Mouse (Mus musculus) limb, embryonic 11.5 days (tissue): ENCODE measurements around the gene Tuba3a. TPM values are rescaled to one million over a fixed set of nuclear protein-coding genes. Genes with fewer than 3 reads are reported as not detected.

ENCODE experiments used
- ATAC-seq: fragments of 200-750 bp; cut with Nextera tagmentation; 2 replicates; pipeline ENCODE4 v1.8.0; 2017; ENCODE audit warnings: low read depth; ENCODE audit not compliant: insufficient number of reproducible peaks, low FRiP score, low TSS enrichment
- DNase-seq: peaks from one replicate; pipeline ENCODE4 v3.0.0-alpha.2; 2015; ENCODE audit warnings: low spot score
- H3K27ac ChIP-seq: fragments of 300-500 bp; sonication (generic); replicated peaks from 2 replicates; pipeline ENCODE4 v1.5.1; 2014; ENCODE audit warnings: low read depth, mild to moderate bottlenecking, low read length
- H3K27me3 ChIP-seq: fragments of 300-500 bp; sonication (generic); 2 replicates; pipeline ENCODE4 v1.6.1; 2014; ENCODE audit warnings: mild to moderate bottlenecking, low read length, mixed read lengths; ENCODE audit not compliant: control insufficient read depth, insufficient read depth
- H3K36me3 ChIP-seq: fragments of 300-500 bp; sonication (generic); 2 replicates; pipeline ENCODE4 v1.6.1; 2014; ENCODE audit warnings: mild to moderate bottlenecking, low read length, moderate library complexity, mixed read lengths; ENCODE audit not compliant: control insufficient read depth, insufficient read depth
- H3K4me1 ChIP-seq: fragments of 300-500 bp; sonication (generic); 2 replicates; pipeline ENCODE4 v1.6.1; 2014; ENCODE audit warnings: low read length, mixed read lengths; ENCODE audit not compliant: control insufficient read depth, insufficient read depth
- H3K4me2 ChIP-seq: fragments of 300-500 bp; sonication (generic); 2 replicates; pipeline ENCODE4 v1.6.1; 2014; ENCODE audit warnings: low read depth, mild to moderate bottlenecking, moderate library complexity; ENCODE audit not compliant: severe bottlenecking
- H3K4me3 ChIP-seq: fragments of 300-500 bp; sonication (generic); 2 replicates; pipeline ENCODE4 v1.5.1; 2014; ENCODE audit warnings: low read depth, low read length
- H3K9ac ChIP-seq: fragments of 300-500 bp; sonication (generic); 2 replicates; pipeline ENCODE4 v1.6.1; 2014; ENCODE audit warnings: mild to moderate bottlenecking, low read length
- H3K9me3 ChIP-seq: fragments of 300-500 bp; sonication (generic); 2 replicates; pipeline ENCODE4 v1.6.1; 2016; ENCODE audit warnings: low read length; ENCODE audit not compliant: control insufficient read depth
- WGBS: fragments of 180-500 bp; shearing (Covaris S2); extraction: QIAGEN DNeasy Blood & Tissue Kit; methylation state at CpG from one replicate; pipeline ENCODE4 v1.1.7; 2014; 5-methylcytosine and 5-hydroxymethylcytosine counted together
- polyA plus RNA-seq: library from polyadenylated mRNA; unstranded; fragments of >200 nt; fragmentation: Nextera tagmentation; extraction: Ambion mirVana; gene quantifications from 2 replicates; pipeline ENCODE4 v1.2.1, GENCODE M21; 2014

The Tuba3a gene
- polyA plus RNA-seq, 1 experiment from 2014 or later = 0.35 TPM

DNA sequence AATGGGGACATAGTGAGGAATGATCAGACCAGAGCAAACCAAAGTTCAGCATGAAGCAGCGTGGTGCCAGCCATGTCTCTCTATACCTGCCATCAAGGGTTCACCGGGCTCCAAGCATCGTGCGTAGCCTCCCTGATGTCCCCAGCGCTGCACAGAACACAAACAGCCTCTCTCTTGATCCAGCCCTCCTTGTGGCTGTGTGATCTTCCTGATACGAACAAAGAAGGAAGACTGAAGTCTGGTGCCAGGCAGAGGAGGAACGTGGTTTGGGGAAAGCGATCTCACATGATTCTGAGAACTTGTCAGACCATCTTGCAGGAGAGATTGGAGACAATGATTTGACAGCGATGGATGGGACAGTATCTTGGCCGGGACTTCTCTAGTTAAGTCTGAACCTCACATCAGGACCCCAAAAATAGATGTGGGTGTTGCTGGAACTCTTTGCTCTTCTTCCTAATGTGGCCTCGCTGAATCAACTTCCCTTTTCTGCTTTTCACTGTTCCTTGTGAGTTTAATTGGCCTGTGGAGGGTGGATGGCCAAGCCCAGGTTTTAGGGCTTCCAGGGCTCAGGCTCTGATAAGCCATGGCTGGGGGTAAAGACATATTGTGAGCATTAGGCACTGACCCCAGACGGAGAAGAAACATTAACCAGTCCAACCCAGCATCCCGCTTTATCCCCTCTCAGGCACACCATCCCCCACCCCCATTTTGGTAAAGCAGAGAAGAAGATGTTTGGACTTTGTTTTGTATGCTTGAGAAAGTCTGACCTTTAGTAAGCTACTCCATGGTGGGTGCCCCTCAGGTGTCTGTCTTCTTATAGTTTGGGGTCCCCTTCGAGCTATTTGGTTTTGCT lies 31.8 kb downstream of the Tuba3a start:
- H3K4me1 ChIP-seq = no peaks in the 10 kb centered on the region
- DNase-seq = no peak
- ATAC-seq = no peak
- H3K27ac ChIP-seq = no peak overlapping the region
- no peak overlapping the region for H3K4me3 ChIP-seq
- no peaks in the 10 kb centered on the region for H3K9me3 ChIP-seq
- no peak overlapping the region for H3K9ac ChIP-seq
- H3K27me3 ChIP-seq = no peaks in the 10 kb centered on the region
- no peak overlapping the region for H3K4me2 ChIP-seq
- H3K36me3 ChIP-seq = no peaks in the 10 kb centered on the region
- WGBS = 81% methylated on average over 14 of the region's 14 CpGs

DNA sequence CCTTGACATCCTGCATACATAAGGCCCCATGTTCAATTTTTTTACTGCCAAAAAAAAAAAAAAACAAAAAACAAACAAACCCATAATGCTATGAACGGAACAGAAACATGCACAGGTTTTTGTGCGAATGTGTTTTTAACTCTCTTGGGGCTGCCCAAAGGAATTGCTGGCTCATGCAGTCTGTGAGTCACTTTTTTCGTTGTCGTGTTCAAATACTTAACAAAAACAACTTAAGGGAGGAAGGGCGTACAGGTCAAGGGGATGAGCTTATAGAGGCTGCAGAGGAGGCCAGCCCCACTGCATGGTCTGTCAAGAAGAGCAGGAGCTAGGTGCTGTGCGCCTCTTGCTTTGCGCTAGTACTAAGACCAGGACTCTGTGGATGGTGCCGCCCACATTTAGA lies 33.1 kb downstream of the Tuba3a start:
- 91% methylated on average over 8 of the region's 8 CpGs for WGBS
- no peak overlapping the region for H3K4me3 ChIP-seq

DNA sequence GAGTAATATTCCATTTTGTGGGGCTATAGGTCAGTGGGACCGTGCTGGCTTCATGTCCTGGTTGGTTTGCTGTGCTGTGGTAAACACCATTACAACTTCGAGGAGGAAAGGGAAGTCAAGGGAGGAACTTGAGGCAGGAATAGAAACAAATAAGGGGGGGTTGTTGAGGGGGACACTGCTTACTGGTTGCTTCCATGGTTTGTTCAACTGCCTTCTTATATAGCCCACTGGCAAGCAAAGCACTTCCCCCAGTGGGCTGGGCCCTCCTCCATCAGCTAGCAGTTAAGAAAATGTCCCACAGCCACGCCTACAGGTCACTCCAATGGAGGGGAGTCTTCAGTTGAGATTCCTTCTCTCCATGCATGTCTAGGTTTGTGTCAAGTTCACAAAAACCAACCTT lies 33.6 kb downstream of the Tuba3a start:
- ATAC-seq (no peak), DNase-seq (no peak)
- Histone ChIP-seq H3K27ac (no peak overlapping the region), H3K27me3 (no peaks in the 10 kb centered on the region), H3K9ac (no peak overlapping the region), H3K4me3 (no peak overlapping the region), H3K4me2 (no peak overlapping the region), H3K9me3 (no peaks in the 10 kb centered on the region), H3K36me3 (no peaks in the 10 kb centered on the region), H3K4me1 (no peaks in the 10 kb centered on the region)
- WGBS = 87% methylated on average over 3 of the region's 3 CpGs

More for the DNA sequence above, 33.1 kb downstream of the Tuba3a start:
- no peak for ATAC-seq
- H3K9me3 ChIP-seq = no peaks in the 10 kb centered on the region
- H3K36me3 ChIP-seq = no peaks in the 10 kb centered on the region
- H3K4me1 ChIP-seq = no peaks in the 10 kb centered on the region
- H3K9ac ChIP-seq = no peak overlapping the region
- no peaks in the 10 kb centered on the region for H3K27me3 ChIP-seq
- H3K27ac ChIP-seq = no peak overlapping the region
- DNase-seq = no peak
- H3K4me2 ChIP-seq = no peak overlapping the region

DNA sequence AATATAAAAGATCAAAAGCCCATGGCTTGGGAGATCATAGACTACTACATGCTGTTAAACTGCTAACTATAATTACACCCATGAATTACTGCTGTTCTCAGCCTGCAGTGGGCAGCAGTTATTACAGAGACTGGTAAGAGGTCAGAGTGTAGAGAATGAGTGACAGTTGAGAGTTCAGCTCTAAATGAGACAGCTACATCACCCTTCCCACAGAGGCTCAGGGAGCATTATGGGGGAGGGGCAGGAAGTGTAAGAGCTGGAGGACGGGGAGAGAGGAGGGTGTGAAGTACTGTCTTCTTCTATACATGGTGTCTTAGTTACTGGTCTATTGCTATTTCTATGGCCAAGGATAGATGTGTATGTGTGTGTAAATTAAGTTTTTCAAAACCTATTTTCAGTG lies 41.3 kb downstream of the Tuba3a start:
- no peaks in the 10 kb centered on the region for H3K27me3 ChIP-seq
- H3K9ac ChIP-seq = no peak overlapping the region
- H3K9me3 ChIP-seq = no peaks in the 10 kb centered on the region
- 18% methylated on average over 1 of the region's 1 CpGs for WGBS
- no peaks in the 10 kb centered on the region for H3K36me3 ChIP-seq
- no peaks in the 10 kb centered on the region for H3K4me1 ChIP-seq
- DNase-seq (no peak), ATAC-seq (no peak)
- no peak overlapping the region for H3K27ac ChIP-seq
- H3K4me3 ChIP-seq = no peak overlapping the region
- no peak overlapping the region for H3K4me2 ChIP-seq

DNA sequence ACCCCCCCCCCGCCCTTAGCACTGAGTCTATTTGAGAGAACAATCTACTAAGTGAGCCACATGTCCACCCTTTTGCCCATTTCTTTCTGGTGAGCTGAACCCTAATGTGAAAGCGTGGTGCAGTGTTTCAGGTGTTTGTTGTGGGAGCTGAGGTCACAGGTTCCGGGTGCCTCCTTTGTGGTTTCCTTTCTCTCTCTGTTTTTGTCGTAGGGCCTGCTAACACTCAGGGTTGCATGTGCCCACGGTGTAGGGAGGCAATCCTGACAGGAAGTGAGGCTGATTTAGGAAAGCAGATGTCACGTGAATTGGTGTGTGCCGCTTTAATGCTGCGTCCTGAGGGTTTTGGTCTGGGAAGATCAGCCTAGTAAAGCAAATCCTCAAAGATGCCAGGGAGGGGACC lies 44.3 kb downstream of the Tuba3a start:
- no peaks in the 10 kb centered on the region for H3K4me1 ChIP-seq
- WGBS = 79% methylated on average over 8 of the region's 8 CpGs
- no peak overlapping the region for H3K9ac ChIP-seq
- H3K27ac ChIP-seq = no peak overlapping the region
- no peaks in the 10 kb centered on the region for H3K9me3 ChIP-seq
- ATAC-seq = no peak
- no peaks in the 10 kb centered on the region for H3K36me3 ChIP-seq
- no peak for DNase-seq
- no peak overlapping the region for H3K4me3 ChIP-seq
- no peak overlapping the region for H3K4me2 ChIP-seq
- no peaks in the 10 kb centered on the region for H3K27me3 ChIP-seq

DNA sequence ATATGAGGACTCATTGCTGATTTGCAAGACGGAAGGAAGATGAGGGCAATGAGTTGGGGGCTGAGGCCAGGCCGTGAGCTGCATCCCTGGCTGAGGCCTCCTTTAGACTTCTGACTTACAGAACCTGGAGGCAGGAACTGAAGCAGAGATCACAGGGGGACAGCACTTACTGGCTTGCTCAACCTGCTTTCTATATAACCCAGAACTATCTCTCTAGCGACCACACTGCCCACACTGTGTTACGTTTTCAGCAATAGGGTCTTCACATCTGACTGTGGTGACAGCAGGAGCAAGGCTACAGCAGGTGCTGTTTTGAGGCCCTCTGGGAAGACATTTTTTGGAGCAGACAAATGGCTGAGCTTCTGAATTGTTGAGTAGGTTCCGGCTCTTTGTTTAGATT lies 45.2 kb downstream of the Tuba3a start:
- whole genome bisulfite sequencing = 82% methylated on average over 5 of the region's 5 CpGs
- Histone ChIP-seq H3K4me3 (no peak overlapping the region), H3K9me3 (no peaks in the 10 kb centered on the region), H3K27ac (no peak overlapping the region), H3K9ac (no peak overlapping the region), H3K4me1 (no peaks in the 10 kb centered on the region), H3K36me3 (no peaks in the 10 kb centered on the region), H3K4me2 (no peak overlapping the region), H3K27me3 (no peaks in the 10 kb centered on the region)
- DNase-seq = no peak
- ATAC-seq = no peak

DNA sequence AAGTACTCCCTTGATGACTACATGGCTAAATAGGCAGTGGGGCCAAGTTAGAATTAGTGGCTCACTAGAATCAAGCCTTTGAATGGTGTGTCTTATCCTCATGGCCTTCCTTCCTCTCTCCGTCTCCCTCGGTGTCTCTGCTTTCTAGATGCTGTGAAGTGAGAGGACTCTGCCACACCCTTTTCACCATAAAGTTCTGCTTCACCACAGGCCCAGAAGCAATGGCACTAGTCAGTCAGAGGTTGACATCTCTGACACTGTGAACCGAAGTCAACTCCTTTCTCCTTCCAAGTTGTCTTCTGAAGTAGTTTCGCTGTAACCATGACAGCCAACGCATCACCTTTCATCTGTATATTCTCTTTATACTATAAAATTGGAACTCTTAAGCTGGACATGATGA lies 46.3 kb downstream of the Tuba3a start:
- no peak for DNase-seq
- no peak for ATAC-seq
- H3K4me3 ChIP-seq = no peak overlapping the region
- no peak overlapping the region for H3K9ac ChIP-seq
- no peaks in the 10 kb centered on the region for H3K27me3 ChIP-seq
- H3K9me3 ChIP-seq = no peaks in the 10 kb centered on the region
- 94% methylated on average over 5 of the region's 5 CpGs for WGBS
- H3K4me2 ChIP-seq = no peak overlapping the region
- H3K27ac ChIP-seq = no peak overlapping the region
- H3K36me3 ChIP-seq = no peaks in the 10 kb centered on the region
- no peaks in the 10 kb centered on the region for H3K4me1 ChIP-seq

DNA sequence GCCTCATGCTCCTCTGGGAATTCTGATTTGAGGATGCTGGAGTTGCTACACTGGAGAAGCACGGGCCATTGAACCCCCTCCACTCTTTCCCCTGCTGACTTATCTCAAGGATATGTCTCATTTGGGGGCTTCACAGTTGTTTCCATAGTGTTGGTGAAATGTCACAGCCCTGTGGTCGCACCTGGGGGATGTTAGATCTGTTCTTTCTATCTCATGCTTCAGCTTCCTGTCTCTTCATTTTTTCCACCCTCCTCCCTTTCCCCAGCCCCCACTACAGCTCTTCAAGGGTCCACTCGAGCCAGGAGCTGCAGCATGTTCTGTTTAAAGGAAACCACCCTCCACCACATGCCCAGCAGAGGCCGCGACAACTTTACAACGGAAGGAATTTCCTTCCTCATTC lies 47.4 kb downstream of the Tuba3a start:
- ATAC-seq (no peak), DNase-seq (no peak)
- WGBS = 75% methylated on average over 6 of the region's 6 CpGs
- no peak overlapping the region for H3K4me3 ChIP-seq
- H3K36me3 ChIP-seq = no peaks in the 10 kb centered on the region
- no peaks in the 10 kb centered on the region for H3K4me1 ChIP-seq
- no peak overlapping the region for H3K27ac ChIP-seq
- H3K9me3 ChIP-seq = no peaks in the 10 kb centered on the region
- no peak overlapping the region for H3K4me2 ChIP-seq
- H3K27me3 ChIP-seq = no peaks in the 10 kb centered on the region
- H3K9ac ChIP-seq = no peak overlapping the region

DNA sequence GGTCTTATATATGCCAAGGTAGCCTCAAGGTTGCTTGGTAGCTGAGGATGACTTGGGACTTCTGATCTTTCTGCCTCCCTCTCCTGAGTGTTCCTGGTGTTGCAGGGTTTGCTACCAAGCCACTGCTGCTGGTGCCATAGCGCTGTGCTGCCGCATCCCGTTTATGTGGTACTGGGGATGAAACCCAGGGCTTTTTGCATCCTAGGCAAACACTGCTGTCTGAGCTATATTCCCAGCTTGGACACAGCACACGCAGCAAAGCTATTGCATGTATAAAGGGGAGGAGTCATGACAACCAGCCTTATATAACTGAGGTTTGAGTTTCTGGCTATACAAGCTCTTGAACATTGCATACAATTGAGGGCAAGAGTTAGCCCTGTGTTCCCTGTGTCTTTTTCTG lies 48.4 kb downstream of the Tuba3a start:
- 83% methylated on average over 4 of the region's 4 CpGs for WGBS
- DNase-seq (no peak), ATAC-seq (no peak)
- H3K4me3 ChIP-seq = no peak overlapping the region
- H3K27me3 ChIP-seq = no peaks in the 10 kb centered on the region
- H3K36me3 ChIP-seq = no peaks in the 10 kb centered on the region
- H3K4me2 ChIP-seq = no peak overlapping the region
- H3K27ac ChIP-seq = no peak overlapping the region
- no peaks in the 10 kb centered on the region for H3K9me3 ChIP-seq
- H3K4me1 ChIP-seq = no peaks in the 10 kb centered on the region
- H3K9ac ChIP-seq = no peak overlapping the region
